Mouse (Mus musculus) urinary bladder, postnatal 10 days (tissue): ENCODE data around the gene Gpr61.

Experiments
- DNase-seq: peaks from one replicate; pipeline ENCODE4 v3.0.0; 2022; ENCODE audit warnings: low spot score

The Gpr61 gene

GRCm38 (mm10) chr3:108178756-108179715 lies 24.4 kb upstream of the Gpr61 start:
- no peak for DNase-seq

DNA sequence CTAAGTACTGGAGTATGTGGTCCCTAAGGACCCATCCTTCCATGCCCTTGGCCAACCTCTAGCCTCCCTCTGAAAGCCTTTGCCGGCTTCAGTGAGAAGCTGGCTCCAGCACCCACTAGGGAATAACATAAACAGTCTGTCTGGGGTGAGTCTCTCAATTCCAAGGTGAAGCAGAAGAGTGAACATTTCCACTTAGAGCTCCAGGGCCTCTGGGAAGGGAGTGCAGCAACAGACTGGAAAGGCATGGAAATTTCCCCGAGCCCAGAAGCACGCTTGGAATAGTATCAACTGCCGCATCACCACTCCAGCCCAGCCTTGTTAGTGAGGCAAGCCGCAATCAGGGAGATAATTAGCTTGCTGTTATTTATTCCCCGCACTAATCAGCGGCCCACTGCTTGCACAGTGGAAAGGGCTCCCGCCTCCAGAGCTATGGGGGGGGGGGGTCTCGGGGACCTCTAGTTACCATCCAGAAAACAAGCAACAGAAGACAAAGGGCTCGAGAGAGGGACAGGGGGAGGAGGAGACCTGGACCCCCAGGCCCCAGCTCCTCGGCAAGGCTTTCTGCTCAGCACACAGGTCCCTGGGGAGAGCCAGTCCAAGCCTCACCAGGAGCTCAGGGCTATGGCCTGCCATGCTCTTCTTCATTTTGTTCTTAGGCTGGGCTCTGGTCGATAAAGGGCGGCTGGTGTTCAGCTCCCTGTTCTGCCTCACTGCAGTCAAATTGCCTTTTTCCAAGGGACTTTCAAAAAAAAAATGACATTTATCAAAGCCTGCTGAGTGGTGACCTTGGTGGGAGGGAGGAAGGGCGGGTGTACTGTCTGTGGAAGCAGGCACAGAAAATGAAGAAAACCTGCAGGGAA lies 20.2 kb upstream of the Gpr61 start:
- DNase-seq = no peak

DNA sequence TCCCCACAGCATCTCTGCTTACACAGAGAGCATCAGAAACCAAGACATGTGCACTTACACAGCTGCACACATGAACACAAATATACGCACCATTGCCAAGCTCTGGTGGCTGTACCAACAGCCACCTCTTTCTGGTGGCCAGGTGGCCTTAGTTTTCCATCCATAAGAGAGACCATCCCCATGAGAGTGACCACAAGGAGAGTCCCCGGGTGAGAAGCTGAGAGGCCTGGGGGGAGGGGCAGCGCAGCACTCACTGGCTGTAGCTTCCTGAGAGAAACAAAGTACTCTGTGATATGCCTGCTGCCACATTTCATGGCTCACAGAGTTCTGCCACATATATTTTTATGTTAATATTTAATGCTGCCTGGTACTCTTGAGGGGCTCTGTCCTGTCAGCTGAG lies 14.5 kb upstream of the Gpr61 start:
- no peak for DNase-seq

- DNase-seq = no peak
These were observed 12.8 kb upstream of the Gpr61 start for GRCm38 (mm10) chr3:108167499-108167898.

DNA sequence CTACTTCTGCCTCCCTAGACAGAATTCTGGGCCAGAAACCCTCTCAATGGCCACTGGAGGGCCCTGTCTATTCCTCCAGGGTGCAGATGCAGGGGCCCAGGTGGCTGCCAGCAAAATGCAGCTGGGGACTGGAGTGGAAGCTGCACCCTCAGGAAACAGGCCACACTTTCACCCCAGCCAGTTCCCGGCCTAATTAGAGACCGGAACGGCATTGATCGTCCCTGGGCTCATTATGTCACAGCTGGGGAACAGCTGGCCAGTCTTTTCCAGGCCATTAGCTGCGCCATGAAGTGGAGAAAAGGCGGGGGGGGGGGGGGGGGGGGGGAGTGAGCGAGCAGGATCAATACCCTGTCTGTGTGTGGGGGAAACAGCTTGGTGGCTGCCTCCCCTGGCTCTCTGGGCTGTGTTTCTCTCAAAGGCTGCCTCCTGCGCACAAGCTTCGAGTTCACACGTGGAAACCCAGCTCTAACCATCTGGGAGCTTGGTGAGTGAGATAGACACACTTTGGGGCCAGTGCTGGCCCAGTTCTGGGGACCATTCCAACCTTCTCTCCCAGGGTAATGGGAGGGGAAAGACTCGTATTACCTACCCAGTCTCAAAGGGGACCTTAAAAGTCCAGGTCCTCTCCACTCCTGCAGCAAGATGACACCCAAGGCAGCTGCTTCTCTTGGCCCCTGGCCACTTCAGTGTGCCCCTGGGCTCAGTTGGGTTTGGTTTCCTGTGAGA lies 12.0 kb upstream of the Gpr61 start:
- DNase-seq = no peak

DNA sequence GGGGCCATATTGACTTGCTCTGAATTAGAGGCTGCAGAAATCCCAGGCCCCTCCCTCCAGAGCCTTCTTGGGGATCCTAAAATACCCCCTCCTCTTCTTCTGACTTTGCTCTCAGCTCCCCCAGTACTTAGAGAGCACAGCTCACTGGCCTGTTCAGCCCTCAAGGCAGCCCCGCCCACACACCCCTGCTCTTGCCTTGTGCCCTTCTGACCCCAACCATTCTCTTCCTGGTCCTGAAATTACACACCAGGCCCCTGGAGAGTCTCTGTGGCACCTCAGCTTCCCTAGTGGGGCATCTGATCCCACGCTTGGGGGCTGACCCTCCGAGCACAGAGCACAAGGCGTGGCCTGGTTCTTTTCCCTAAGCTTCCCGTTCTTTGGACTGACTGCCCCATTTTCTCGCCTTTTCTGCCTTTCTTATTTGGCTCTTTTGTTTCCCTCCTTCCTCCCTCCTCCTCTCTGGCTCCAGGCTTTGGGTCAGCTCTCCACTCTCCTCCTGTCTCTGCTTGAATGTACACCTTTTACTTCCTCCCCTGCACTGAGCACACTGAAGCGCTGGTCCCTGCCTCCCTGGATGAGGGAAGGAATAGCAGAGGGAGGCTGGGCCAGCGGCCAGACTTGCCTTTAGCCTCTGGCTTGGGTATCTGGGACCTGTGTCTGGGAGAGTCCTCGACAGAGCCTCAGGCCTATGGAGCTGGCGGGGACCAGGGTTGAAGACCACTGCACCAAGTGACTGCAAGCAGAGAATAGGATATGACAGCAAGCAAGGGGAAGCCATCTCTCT lies 11.0 kb upstream of the Gpr61 start:
- DNase-seq = no peak

DNA sequence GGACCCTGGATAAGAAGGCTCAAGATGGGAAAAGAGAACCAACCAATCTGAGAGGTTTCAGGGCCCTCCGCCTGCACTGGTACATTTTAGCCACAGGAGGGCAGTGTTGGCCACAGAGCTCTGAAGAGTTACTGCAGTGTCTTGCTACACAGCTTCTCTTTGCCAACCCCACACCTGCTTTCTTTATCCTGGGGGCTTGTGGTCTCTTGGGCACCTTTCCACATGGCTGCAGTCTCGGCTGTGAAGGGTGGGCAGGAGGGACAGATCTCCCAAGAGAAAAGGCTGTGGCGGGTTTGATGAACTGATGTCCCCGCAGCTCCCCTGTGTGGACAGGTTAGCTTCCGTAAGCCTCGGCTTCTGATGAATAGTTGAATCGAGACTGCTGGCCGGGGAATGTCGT lies 10.1 kb upstream of the Gpr61 start:
- DNase-seq = no peak

DNA sequence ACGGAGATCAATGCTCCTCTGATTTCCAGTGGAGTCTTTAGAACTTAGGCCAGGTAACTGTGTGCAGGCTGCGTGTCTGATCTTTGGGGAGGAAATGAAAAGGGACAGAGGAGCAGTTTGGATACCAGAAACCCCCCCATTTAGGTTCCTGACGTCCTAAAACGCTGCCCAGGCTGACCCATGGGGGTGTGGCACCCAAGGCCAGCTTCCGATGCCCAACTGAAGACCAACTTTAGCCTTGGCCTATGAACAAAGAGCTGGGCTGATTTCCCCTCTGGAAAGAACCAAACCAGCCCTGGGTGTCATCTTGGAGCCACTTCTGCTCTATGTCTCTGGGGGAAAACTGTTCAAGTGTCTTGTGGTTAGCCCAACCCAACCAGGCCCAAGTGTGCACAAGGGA lies 9.4 kb upstream of the Gpr61 start:
- DNase-seq = no peak

- DNase-seq = no peak
These were observed 3.8 kb upstream of the Gpr61 start for GRCm38 (mm10) chr3:108158383-108159037.

DNA sequence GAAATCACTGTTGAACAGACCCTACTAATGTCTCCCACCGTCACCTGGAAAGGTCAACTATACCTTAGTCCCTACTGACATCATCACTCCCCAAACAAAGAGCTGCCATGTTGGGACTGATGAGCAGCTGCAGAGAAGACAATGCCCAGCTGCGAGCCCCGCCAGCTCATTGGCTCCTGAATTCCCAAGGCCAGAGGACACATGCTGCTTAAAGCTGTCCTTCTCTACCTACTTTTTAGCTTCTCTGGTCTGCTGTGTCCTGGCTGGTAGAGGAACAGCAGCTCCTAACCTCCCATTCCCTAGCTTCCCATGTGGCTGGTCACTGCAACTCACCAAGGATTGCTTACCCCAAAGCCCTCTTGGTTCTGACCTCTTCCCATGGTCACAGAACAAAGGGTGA lies 2.4 kb downstream of the Gpr61 start:
- DNase-seq = no peak

DNA sequence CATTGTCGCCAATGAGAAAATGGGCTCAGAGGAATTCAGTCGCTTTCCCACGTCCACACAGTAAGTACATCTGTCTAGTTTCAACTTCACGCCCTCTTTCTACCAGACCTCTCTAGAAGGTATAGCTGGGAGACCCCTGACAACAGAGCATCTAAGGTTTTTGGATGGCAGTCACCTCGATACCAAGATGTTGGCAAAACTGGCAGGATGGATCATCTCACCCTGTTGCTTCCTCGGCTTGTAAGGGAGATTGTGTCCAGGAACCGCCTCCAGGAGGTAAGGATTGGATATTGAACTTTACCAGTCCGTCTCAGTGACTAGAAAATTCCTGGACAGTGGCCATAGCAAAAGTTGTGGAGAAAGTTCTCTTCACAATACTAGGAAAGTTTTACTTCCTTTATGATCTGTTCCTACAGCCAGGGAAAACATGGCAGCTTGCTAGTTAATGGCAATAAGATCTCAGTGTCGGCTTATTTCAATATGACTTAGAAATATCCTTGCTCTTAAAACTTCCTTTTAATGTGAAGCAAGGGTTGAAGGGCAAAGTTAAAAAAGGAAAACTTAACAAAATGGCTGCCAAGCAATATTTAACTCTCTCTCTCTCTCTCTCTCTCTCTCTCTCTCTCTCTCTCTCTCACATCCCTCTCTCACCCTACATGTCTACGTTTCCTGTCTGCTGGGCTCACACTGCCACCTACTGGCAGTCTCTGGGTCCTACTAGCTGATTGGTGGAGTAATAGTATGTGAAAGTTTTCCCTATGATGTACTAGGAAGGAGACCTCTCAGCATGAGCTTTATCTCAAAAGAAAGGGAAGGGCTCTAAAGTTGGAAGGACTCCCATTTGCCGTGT lies 7.1 kb downstream of the Gpr61 start:
- peak; percentile 57 for DNase-seq

DNA sequence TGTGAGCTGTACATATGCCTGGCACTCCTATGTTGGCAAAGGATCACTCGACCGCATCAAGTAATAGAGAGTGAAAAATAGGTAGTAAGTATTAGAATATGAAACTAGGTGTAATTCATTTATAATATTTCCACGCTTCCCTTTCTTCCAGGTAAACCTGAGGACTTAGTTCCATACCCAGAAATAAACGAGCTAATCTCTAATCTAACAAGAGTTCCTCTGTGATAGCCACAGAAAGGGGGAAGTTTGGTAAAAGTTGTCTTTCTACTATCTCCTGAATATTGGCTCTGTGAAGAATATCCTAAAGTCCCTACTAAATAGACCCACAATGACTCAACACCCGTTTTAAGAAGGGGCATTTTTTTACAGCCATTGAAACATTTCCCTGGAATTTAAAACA lies 8.0 kb downstream of the Gpr61 start:
- DNase-seq = no peak

DNA sequence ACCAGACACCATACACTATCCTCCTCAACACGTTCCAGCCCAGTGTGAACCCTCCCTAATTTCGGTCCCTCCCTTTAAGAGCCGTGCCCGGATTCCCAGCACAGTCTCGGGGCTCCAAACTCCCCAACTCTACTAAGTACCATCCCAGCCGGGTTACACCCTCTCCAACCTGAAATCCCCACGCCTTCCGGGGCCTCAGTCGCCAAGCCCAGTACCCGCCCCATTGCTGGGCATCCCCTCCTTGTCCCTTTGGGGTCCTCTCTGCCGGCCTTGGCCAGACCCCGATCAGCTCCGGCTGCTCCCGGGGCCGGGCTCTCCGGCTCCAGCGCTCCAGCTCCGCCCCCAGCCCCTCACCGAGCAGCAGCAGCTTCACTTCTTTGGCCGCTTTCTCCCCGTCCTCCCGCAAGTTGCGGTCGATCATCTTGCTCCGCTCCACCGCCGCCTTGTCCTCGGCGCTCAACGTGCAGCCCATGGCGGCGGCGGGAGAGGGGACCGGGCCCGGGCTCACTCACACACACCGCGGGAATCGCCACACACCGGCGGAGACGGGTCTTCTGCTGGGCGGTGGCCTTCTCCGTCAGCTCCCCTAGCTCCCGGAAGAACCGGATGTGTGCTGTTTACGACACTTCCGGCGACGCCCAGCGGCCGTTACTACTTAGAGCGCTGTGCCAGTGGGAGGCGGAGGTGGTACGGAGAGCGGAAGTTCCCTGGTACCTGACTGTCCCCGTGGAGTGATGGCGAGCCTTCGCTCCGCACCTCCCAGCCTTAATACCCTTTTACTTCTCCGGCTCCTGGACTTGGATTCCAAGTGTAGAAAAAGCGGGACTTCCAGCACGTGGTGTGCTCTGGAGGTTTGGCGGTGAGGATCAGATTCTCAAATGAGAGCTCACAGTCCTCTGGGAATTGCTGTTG lies 8.9 kb downstream of the Gpr61 start, which contains the start of gene Gnai3:
Gene Gnai3 (minus strand): TSS at position 613 of the 912 bp plus-strand sequence.
- DNase-seq = peak; percentile 66

DNA sequence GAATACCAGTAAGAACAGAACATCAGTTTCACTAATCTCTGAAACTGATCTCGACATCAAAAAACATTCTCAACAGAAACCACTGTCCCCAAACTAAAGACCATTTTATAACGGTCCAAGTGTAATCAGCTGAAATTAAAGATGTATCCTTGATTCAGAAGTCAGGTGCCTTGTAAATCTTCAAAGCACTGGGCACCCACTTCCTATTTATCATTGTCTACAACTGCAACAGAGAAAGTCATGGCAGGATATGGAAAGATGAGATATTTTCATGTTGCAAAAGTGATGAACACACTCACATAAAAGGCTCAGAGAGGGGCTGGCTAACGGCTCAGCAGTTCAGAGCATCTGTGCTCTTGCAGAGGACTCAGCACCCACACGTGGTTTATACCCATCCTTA lies 13.9 kb downstream of the Gpr61 start:
- no peak for DNase-seq

- DNase-seq = no peak
These were observed 15.6 kb downstream of the Gpr61 start for GRCm38 (mm10) chr3:108139113-108139512.

- no peak for DNase-seq
These were observed 20.0 kb downstream of the Gpr61 start for GRCm38 (mm10) chr3:108134701-108135100.

- DNase-seq = no peak
These were observed 22.2 kb downstream of the Gpr61 start for GRCm38 (mm10) chr3:108132484-108132883.

- no peak for DNase-seq
These were observed 22.9 kb downstream of the Gpr61 start for GRCm38 (mm10) chr3:108131821-108132220.

GRCm38 (mm10) chr3:108131216-108131615 lies 23.5 kb downstream of the Gpr61 start:
- DNase-seq = no peak
